Mouse (Mus musculus): Measurements from ENCODE around the gene Foxl2. TPM values are rescaled to one million over a fixed set of nuclear protein-coding genes. Genes with fewer than 3 reads are reported as not detected.

Gene Foxl2
- total RNA-seq (2017): not detected in 2 replicates

DNA sequence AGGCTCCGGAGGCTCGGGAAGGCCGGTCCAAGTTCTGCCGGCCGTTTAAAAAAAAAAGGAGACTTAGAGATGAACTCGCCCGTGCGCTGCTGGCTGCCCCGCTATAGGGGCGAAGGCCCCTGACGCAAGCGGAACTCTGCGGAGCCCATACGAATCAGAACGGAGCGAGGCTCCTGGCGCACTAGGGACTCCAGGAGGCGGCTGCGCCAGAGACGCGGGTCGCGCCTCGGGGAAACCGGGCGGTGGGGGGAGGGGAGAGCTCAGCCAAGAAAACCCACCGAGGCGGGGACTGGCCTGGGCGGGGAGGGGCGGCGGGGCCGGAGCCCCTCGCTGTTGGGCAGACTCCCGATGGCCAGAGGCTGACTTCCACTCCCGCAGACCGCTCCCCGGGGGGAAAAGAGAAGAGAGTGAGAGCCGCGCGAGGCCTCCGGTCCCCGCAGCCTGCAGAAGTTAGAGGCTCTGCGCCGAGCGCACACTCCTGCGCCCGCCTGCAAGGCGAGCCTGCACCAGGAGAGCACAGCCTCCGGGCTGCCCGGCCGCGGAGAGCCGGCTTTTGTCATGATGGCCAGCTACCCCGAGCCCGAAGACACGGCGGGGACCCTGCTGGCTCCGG, at the start of gene Foxl2:
Gene Foxl2 (plus strand): TSS at position 186 of the 613 bp plus-strand sequence.
- ATAC-seq (ENCODE audit: extremely low read depth, insufficient number of reproducible peaks, low FRiP score, poor library complexity, severe bottlenecking): no peak

DNA sequence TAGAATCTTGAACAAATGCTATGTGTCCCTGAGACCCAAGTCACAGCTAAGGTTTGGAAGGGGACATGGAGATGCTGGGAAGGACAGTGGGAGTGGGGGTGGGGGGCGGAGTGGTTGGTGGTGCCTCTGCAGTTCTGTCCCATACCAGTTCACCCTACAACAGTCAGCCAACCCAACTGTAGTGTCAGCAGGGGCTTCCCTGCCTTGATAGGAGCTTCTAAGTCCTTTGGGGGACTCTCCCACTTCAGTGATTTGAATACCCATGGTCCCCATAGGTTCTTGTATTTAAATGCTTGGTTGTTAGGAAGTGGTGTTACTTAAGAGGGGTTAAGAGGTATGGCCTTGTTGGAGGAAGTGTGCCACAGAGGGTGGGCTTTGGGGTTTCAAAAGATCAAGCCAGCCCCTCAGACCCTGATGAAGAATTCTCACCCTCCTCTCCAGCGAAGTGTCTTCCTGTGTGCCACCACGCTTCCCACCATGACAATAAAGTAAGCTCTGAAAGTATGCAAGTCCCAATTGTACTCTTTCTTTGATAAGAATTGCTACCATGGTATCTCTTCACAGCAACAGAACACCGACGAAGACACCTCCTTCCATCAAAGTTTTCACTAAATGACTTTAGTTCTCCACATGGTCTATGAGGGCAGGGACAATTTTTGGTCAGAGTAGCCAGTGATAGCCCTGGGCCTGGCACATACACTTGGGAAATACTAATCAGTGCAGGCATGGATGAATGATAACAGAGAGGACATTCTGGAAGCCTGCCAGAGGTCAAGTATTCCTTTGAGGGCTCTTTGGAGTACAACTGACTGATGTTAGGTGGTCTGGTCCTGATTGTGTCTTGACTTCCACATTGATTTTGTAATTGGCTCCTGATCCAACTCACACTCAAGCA, 34.2 kb upstream of the Foxl2 start:
- no peak for ATAC-seq (ENCODE audit: extremely low read depth, insufficient number of reproducible peaks, low FRiP score, poor library complexity, severe bottlenecking)

DNA sequence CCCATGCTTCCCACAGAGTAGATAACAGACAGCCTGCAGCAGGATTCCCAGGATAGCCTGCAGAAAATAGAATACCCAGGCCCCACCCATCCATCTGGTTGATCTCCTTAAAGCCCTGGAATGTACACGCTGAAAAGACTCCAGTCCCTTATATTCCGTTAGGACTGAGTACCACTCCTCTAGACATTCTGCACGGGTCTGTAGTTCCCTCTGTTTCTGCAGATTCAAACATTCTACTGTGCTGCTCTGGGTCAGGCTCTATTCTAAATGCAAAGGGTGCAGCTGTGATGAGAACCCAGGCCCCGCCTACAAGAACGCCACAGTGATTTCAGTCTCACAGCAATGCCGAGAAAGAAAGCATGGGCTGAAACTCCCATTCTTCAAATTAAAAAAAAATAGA, 32.0 kb upstream of the Foxl2 start:
- ATAC-seq (ENCODE audit: extremely low read depth, insufficient number of reproducible peaks, low FRiP score, poor library complexity, severe bottlenecking): no peak

DNA sequence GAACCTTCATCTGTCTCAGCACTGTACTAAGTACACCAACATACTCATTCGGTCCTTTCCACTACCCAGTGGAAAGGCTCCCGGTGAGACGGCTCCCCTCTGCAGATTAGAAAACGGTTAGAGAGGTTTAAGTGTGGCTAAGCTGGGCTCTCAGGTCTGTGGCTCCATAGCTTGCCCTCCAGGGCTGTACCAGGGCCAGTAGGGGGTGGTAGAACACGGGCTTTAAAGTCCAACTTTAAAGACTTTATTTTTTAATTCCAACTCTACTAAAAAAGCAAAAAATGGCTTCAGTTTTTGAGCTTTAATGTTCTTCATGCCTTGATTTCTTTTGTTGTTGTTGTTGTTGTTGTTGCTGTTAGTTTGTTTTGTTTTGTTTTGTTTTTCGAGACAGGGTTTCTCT, 30.9 kb upstream of the Foxl2 start:
- ATAC-seq (ENCODE audit: extremely low read depth, insufficient number of reproducible peaks, low FRiP score, poor library complexity, severe bottlenecking): no peak

DNA sequence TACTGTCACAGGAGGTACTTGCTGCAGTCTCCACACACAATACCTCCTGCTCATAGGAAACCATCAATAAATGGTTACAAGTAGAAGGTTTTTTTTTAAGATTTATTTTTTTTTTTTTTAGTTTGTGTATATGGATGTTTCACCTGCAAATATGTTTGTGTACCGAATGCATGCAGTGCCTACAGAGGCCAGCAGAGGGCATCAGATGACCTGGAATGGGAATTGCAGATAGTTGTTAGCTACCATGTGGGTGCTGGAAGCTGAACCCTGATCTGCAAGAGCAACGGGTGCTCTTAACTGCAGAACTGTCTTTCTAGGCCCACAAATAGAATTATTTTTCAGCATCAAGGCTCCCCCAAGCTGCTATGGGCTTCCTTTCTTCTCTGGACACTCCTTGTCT, 25.6 kb upstream of the Foxl2 start:
- ATAC-seq (ENCODE audit: extremely low read depth, insufficient number of reproducible peaks, low FRiP score, poor library complexity, severe bottlenecking): no peak

DNA sequence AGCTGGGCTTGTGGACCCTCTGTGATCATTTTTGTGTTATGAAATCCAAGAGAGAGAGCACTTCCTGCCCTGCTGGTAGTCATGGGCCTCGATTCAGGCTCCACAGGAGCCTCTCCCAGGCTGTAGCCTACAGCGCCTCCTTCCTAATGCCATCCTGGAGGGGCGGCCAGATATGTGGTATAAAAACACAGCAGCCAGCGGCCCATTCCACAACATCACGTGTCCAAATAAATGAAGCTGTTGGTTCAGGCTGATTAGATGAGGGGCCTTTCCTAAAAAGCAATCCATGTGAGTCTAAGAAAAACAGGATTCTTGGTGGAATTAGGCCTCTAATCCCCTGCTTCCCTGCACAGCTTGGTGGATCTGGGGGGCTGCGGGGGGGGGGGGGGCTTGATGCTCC, 22.2 kb upstream of the Foxl2 start:
- no peak for ATAC-seq (ENCODE audit: extremely low read depth, insufficient number of reproducible peaks, low FRiP score, poor library complexity, severe bottlenecking)

DNA sequence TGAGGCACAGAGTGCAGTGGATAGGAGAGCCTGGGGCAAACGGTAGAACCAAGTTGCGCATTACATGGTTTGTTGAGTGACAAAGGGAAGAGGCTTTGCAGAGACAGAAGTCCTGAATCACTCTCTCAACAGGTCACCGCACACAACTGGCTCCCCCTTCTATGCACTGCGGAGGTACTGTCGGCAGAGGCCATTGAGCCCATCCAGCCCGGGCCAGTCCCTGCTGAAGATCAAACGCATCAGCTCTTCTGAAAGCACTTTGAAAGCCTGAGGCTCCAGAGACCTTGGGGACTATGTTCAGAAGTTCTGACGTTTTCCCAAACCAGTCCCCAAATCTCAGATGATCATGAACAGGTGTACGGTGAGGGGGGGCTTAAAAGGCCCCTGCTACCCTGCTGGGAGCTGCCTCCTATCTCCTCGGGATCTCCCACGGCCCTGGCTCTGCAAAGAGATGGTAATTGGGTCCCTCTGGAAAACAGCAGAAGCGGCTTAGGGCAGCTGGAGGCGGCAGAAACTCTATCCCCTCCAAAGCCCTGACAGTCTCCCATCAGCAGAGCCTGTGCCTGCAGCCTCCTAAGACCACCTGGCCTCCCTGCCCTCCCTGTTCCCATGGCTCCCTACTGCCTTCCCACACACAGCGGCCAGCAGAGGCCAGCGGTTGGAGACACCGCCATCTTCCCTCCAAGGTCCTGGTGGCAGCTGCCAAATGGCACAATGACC, 19.7 kb upstream of the Foxl2 start:
- no peak for ATAC-seq (ENCODE audit: extremely low read depth, insufficient number of reproducible peaks, low FRiP score, poor library complexity, severe bottlenecking)

DNA sequence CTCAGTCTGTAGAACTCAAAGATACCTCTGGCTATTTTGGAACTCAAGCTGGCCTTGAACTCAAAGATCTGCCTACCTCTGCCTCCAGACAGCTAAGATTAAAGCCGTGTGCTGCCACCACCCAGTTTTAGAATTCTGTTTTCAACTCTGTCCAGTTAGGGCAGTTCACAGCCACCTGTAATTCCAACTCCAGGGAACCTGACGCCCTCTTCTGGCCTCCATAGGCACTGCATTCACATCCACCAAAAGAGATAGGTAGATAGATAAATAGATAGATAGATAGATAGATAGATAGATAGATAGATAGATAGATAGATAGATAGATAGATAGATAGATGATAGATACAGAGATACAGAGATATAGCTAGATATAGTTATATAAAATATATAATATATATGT, 15.8 kb upstream of the Foxl2 start:
- ATAC-seq (ENCODE audit: extremely low read depth, insufficient number of reproducible peaks, low FRiP score, poor library complexity, severe bottlenecking): no peak

DNA sequence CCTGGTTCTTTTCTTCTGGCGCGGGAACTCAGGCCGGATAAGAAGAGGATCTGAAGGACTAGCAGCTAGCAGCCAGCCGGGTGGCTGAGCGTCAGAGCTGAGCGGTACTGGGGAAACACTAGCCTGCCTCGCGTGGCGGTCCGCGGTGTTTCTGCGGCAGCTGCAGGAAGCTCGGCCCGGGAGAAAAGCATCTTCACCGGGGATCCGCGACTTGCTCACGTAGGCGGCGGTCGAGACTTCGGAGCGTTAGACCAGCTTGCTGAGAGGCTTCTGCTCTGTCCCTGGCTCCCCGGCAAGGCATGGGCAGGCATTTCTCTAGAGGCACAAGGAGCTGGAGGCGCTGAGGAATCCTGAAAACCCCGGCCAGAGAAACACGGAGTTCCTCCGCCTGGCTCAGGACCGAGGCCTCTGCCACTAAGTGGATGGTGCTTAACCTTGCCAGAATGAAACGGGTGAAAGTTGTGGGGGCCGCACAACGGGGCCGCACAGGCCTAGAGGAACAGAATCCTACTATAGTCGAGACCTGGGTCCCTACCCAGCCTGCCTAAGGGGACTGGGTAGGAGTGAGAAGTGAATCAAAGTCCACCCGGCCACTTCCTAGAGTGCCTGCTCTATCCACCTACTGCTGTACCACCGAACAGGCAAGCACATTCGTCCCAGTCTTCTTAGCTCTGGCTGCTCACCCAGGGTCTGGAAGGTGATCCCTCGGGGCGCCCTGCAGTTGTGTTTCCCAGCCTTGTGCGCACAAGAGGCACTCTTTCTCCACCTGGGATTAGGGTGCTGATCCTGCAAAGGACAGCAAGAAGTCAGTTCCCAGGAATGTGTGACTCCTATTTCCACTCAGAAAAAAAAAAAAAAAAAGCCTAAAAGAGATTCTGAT, 2.7 kb upstream of the Foxl2 start:
- no peak for ATAC-seq (ENCODE audit: extremely low read depth, insufficient number of reproducible peaks, low FRiP score, poor library complexity, severe bottlenecking)

DNA sequence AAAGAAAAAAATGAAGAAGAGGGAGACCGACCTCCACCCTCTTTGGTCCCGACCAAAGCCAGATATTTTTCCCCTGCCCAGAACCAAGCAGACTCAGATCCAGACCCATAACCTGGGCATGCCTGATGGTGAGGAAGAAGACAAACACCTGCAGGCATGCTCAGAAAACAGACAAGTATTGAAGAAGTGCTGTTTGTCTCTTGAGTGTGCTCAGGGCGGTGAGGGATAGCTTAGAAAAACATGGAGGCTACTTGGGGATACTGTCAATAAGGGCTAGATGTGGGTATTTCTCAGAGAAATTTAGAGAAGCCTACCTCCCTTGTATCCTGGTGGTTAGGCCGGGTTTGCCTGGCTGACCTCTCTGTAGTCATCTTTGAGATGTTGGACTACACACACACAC, 1.8 kb upstream of the Foxl2 start:
- ATAC-seq (ENCODE audit: extremely low read depth, insufficient number of reproducible peaks, low FRiP score, poor library complexity, severe bottlenecking): no peak

DNA sequence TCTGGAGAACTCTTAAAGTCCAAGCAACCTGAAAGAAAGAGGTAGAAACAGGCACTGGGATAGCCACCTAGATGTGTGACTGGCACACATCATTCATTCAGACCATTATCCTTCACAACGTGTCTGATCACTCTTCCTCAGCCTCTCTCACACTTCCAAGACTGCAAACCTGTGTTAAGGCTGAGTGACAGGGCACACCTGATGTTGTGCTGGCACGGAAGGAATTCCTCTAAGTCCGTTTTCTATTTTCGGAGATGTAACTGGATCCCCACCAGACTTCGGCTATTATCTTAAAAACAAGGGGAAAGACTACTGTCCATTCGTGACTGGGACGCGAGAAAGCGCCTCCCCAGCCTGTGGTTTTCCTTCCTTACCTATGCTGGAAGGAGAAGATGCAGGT, 1.3 kb upstream of the Foxl2 start:
- ATAC-seq (ENCODE audit: extremely low read depth, insufficient number of reproducible peaks, low FRiP score, poor library complexity, severe bottlenecking): no peak

DNA sequence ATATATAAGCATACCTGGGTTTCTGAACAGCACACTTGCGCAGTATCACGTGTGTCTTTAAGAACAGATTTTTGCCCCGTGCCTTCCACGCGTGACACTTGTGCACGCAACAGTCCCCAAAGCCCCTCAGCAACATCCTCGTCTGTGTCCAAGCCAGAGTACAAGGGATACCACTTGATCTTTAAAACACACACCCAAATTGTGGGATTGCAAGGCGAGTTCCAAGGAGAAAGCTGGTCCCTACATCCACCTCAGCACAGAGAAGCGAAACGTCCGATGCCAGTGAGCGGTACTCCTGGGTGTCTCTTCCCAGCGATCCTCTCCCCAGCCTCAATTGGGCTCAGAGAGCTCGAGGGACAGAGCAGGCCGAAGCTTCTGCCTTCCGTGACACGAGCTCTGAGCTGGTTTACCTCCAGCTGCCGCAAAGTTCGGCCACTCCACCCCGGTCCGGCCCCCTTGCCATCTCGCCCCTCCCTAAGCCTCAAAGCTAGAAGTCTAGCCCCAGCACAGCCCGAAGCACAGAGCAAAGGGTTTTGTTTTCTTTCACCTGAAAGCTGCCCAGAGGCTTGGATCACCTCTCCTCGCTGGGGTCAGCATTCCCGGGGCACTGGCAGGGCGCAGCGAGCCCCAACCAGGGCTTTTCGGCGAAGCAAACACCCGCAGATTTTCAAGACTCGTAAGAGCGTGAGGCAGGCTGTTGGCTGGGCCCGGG, 541 bp upstream of the Foxl2 start:
- no peak for ATAC-seq (ENCODE audit: extremely low read depth, insufficient number of reproducible peaks, low FRiP score, poor library complexity, severe bottlenecking)

DNA sequence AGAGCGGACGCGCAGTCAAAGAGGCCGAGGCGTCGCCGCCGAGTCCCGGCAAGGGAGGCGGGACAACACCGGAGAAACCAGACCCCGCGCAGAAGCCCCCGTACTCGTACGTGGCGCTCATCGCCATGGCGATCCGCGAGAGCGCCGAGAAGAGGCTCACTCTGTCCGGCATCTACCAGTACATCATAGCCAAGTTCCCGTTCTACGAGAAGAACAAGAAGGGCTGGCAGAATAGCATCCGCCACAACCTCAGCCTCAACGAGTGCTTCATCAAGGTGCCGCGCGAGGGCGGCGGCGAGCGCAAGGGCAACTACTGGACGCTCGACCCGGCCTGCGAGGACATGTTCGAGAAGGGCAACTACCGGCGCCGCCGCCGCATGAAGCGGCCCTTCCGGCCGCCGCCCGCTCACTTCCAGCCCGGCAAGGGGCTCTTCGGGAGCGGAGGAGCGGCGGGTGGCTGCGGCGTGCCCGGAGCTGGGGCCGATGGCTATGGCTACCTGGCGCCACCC, 682 bp downstream of the Foxl2 start:
- ATAC-seq (ENCODE audit: extremely low read depth, insufficient number of reproducible peaks, low FRiP score, poor library complexity, severe bottlenecking): no peak

DNA sequence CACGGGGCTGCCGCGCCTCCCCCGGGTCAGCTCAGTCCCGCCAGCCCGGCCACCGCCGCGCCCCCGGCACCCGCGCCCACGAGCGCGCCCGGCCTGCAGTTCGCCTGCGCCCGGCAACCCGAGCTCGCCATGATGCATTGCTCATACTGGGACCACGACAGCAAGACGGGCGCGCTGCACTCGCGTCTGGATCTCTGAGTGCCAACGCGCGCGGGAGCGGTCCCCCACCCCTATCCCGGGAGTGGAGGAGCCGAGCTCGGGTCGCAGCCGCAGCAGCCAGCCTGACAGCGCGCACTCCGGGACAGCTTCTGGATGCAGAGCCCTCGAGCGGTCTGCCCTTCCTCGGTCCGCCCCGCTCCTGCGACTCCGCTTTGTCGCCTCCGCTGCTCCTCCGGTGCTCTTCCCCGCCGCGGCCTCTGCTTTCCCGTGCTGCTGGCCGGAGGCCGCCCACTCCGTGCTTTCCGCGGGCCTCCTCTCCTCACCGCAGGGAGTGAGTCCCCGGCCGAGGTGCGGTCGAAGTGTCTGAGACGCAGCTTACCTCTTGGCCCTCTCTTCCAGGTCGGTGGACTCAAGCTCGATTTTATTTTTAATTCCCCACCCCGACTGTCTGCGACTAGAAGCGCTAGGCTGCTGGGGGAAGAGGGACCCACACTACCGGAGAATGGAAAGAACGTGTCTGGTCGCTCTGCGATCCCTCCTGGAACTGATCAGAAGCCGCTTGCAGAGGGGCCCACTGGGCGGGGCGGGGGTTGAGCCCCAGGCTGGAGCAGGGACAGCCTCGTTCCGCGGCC, 1.7 kb downstream of the Foxl2 start:
- no peak for ATAC-seq (ENCODE audit: extremely low read depth, insufficient number of reproducible peaks, low FRiP score, poor library complexity, severe bottlenecking)

DNA sequence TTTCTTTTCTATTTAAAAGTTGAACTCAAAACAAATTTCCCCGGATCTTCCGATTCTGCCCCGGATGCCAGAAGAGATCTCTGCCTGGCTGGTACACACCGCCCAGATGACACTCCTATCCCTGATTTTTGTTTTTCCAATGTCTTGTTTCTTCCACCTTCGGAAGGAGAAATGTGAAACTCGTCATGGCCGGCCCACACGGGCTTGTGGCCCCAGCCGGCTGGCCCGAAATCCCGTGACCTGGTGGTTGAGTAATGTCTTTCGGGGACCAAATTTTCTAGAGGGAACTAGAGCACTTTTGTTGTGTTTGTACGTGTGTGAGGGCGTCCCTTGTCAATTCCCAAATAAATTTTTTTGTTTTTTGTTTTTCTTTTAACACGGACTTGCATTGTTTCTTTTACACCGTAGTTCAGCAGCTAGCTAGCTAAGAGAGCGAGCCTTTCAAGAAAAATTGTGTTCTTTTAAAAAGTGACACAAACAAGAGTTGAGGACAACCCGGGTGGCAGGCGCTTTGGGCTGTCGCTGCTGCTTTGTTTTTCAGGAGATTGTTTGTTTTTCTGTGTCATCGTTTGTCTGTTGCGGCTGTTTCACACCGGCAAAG, 2.8 kb downstream of the Foxl2 start:
- no peak for ATAC-seq (ENCODE audit: extremely low read depth, insufficient number of reproducible peaks, low FRiP score, poor library complexity, severe bottlenecking)

DNA sequence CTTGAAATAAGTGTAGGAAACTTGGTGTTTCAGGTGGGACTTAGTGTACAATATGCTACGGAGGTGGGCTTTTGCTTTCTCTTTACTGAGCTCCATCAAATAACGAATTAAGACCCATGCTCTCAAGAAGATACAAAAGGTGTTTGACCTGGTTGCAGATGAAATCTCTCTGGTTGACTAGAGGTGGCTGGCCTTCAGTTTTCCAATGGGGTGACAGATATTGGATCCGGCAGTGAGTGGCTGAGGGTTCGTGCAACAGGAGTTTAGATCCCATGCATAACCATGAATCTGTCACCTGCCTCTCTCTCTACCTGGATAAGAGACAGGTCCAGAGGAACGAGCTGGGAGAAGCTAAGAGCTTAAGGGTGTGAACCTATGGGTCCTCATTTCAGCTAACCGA, 3.5 kb downstream of the Foxl2 start:
- ATAC-seq (ENCODE audit: extremely low read depth, insufficient number of reproducible peaks, low FRiP score, poor library complexity, severe bottlenecking): no peak

DNA sequence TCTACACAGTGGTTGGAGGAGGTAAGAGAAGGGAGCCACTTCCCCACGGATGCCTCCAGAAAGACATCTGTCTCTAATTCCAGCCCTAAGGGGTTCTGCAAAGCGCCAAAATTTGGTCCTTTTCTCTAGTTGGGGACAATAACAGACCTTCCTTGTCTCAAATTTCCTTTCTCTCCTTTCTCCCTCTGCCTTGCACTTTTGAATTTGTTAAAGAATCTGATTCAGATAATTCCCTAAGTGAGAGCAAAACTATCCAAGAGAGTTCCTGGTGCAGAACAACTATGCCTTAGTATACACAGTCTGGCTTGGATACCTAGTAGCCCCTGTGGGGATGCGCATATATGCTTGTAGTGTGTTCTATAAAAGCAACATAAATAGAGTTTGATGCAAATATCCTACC, 4.8 kb downstream of the Foxl2 start:
- no peak for ATAC-seq (ENCODE audit: extremely low read depth, insufficient number of reproducible peaks, low FRiP score, poor library complexity, severe bottlenecking)

Measured in neutrophil, adult 5-6 weeks (primary cell).